Mouse (Mus musculus): ENCODE data around the gene Gnptg. TPM values are rescaled to one million over a fixed set of nuclear protein-coding genes. Genes with fewer than 3 reads are reported as not detected.
"Not testable (repeated sequence)": the region's sequence is repeated elsewhere in the genome, so short reads cannot be mapped to it uniquely, and the experiment has no call there.

Gene Gnptg
- polyA plus RNA-seq, 1 experiment, result 47.7 TPM

- DNase-seq, result no peak
- no peaks in the 10 kb centered on the region for H3K27me3 ChIP-seq (ENCODE audit: control insufficient read depth, insufficient read depth, low read length)
- TF ChIP-seq POLR2A (IDR thresholded peaks at IDR 0.05; ENCODE audit: control insufficient read depth, extremely low read depth, insufficient read depth, low read length, poor library complexity) (no peak), CTCF (IDR thresholded peaks at IDR 0.05; ENCODE audit: borderline replicate concordance, control insufficient read depth, extremely low read depth, insufficient read depth, low read length, poor library complexity) (no peak)
- no peak overlapping the region for H3K4me3 ChIP-seq (ENCODE audit: control insufficient read depth, insufficient read depth, low read length)
- H3K4me1 ChIP-seq (replicated peaks; ENCODE audit: control insufficient read depth, insufficient read depth, low read length), result peaks cover 28% of the 10 kb centered on the region
- H3K27ac ChIP-seq (ENCODE audit: control insufficient read depth, insufficient read depth, low read length), result no peak overlapping the region
- 94% methylated on average over 16 of the region's 16 CpGs for WGBS
- H3K36me3 ChIP-seq (ENCODE audit: control insufficient read depth, insufficient read depth, low read length), result no peaks in the 10 kb centered on the region; the same call in 1 of the 2 replicates
These were observed 4.3 kb upstream of the Gnptg start for GRCm38 (mm10) chr17:25244239-25244638.

- Histone ChIP-seq H3K36me3 (ENCODE audit: control insufficient read depth, insufficient read depth, low read length) (no peaks in the 10 kb centered on the region; the same call in 1 of the 2 replicates), H3K4me1 (replicated peaks; ENCODE audit: control insufficient read depth, insufficient read depth, low read length) (peaks cover 25% of the 10 kb centered on the region), H3K4me3 (ENCODE audit: control insufficient read depth, insufficient read depth, low read length) (no peak overlapping the region), H3K27me3 (ENCODE audit: control insufficient read depth, insufficient read depth, low read length) (no peaks in the 10 kb centered on the region), H3K27ac (ENCODE audit: control insufficient read depth, insufficient read depth, low read length) (no peak overlapping the region)
- 96% methylated on average over 11 of the region's 11 CpGs for WGBS
- DNase-seq, result no peak
- TF ChIP-seq CTCF (IDR thresholded peaks at IDR 0.05; ENCODE audit: borderline replicate concordance, control insufficient read depth, extremely low read depth, insufficient read depth, low read length, poor library complexity) (no peak), POLR2A (IDR thresholded peaks at IDR 0.05; ENCODE audit: control insufficient read depth, extremely low read depth, insufficient read depth, low read length, poor library complexity) (no peak)
These were observed 3.3 kb upstream of the Gnptg start for GRCm38 (mm10) chr17:25243131-25243780.

GRCm38 (mm10) chr17:25235635-25236034 is 4.3 kb downstream of the Gnptg start:
- H3K27ac ChIP-seq (ENCODE audit: control insufficient read depth, insufficient read depth, low read length), result no peak overlapping the region
- H3K4me1 ChIP-seq (replicated peaks; ENCODE audit: control insufficient read depth, insufficient read depth, low read length), result peaks cover 6% of the 10 kb centered on the region
- no peak overlapping the region for H3K4me3 ChIP-seq (ENCODE audit: control insufficient read depth, insufficient read depth, low read length)
- H3K36me3 ChIP-seq (ENCODE audit: control insufficient read depth, insufficient read depth, low read length), result peaks cover 23% of the 10 kb centered on the region
- TF ChIP-seq CTCF (IDR thresholded peaks at IDR 0.05; ENCODE audit: borderline replicate concordance, control insufficient read depth, extremely low read depth, insufficient read depth, low read length, poor library complexity), result no peak
- no peak for TF ChIP-seq POLR2A (IDR thresholded peaks at IDR 0.05; ENCODE audit: control insufficient read depth, extremely low read depth, insufficient read depth, low read length, poor library complexity)
- no peaks in the 10 kb centered on the region for H3K27me3 ChIP-seq (ENCODE audit: control insufficient read depth, insufficient read depth, low read length)
- 94% methylated on average over 9 of the region's 9 CpGs for WGBS
- DNase-seq, result no peak

GRCm38 (mm10) chr17:25231621-25232020 is 8.3 kb downstream of the Gnptg start:
- 98% methylated on average over 7 of the region's 11 CpGs for WGBS
- H3K4me1 ChIP-seq (replicated peaks; ENCODE audit: control insufficient read depth, insufficient read depth, low read length); H3K27ac ChIP-seq (ENCODE audit: control insufficient read depth, insufficient read depth, low read length); H3K27me3 ChIP-seq (ENCODE audit: control insufficient read depth, insufficient read depth, low read length); DNase-seq; H3K4me3 ChIP-seq (ENCODE audit: control insufficient read depth, insufficient read depth, low read length): not testable (repeated sequence)
- peaks cover 32% of the 10 kb centered on the region for H3K36me3 ChIP-seq (ENCODE audit: control insufficient read depth, insufficient read depth, low read length)

- Histone ChIP-seq H3K4me3 (ENCODE audit: control insufficient read depth, insufficient read depth, low read length) (no peak overlapping the region), H3K27me3 (ENCODE audit: control insufficient read depth, insufficient read depth, low read length) (no peaks in the 10 kb centered on the region), H3K4me1 (replicated peaks; ENCODE audit: control insufficient read depth, insufficient read depth, low read length) (peaks cover 14% of the 10 kb centered on the region), H3K36me3 (ENCODE audit: control insufficient read depth, insufficient read depth, low read length) (peaks cover 30% of the 10 kb centered on the region), H3K27ac (ENCODE audit: control insufficient read depth, insufficient read depth, low read length) (no peak overlapping the region)
- TF ChIP-seq CTCF (IDR thresholded peaks at IDR 0.05; ENCODE audit: borderline replicate concordance, control insufficient read depth, extremely low read depth, insufficient read depth, low read length, poor library complexity) (no peak), POLR2A (IDR thresholded peaks at IDR 0.05; ENCODE audit: control insufficient read depth, extremely low read depth, insufficient read depth, low read length, poor library complexity) (no peak)
- no peak for DNase-seq
- WGBS, result 86% methylated on average over 3 of the region's 3 CpGs
These were observed 9.2 kb downstream of the Gnptg start for GRCm38 (mm10) chr17:25230700-25231099.

- Histone ChIP-seq H3K4me1 (replicated peaks; ENCODE audit: control insufficient read depth, insufficient read depth, low read length) (peaks cover 18% of the 10 kb centered on the region), H3K36me3 (ENCODE audit: control insufficient read depth, insufficient read depth, low read length) (peaks cover 24% of the 10 kb centered on the region)
- 92% methylated on average over 17 of the region's 17 CpGs for WGBS
- H3K4me3 ChIP-seq (ENCODE audit: control insufficient read depth, insufficient read depth, low read length); H3K27me3 ChIP-seq (ENCODE audit: control insufficient read depth, insufficient read depth, low read length); H3K27ac ChIP-seq (ENCODE audit: control insufficient read depth, insufficient read depth, low read length); DNase-seq: not testable (repeated sequence)
These were observed 9.8 kb downstream of the Gnptg start for GRCm38 (mm10) chr17:25230014-25230655.

GRCm38 (mm10) chr17:25227991-25228390 is 11.9 kb downstream of the Gnptg start:
- 31% methylated on average over 5 of the region's 5 CpGs for WGBS
- DNase-seq, result no peak

More at GRCm38 (mm10) chr17:25227991-25228390, 11.9 kb downstream of the Gnptg start:
- no peak for TF ChIP-seq POLR2A (IDR thresholded peaks at IDR 0.05; ENCODE audit: control insufficient read depth, extremely low read depth, insufficient read depth, low read length, poor library complexity)
- Histone ChIP-seq H3K4me3 (ENCODE audit: control insufficient read depth, insufficient read depth, low read length) (no peak overlapping the region), H3K36me3 (ENCODE audit: control insufficient read depth, insufficient read depth, low read length) (peaks cover 16% of the 10 kb centered on the region), H3K4me1 (replicated peaks; ENCODE audit: control insufficient read depth, insufficient read depth, low read length) (peaks cover 40% of the 10 kb centered on the region), H3K27me3 (ENCODE audit: control insufficient read depth, insufficient read depth, low read length) (no peaks in the 10 kb centered on the region), H3K27ac (ENCODE audit: control insufficient read depth, insufficient read depth, low read length) (no peak overlapping the region)

Data from thymus, adult 2 months (tissue).